Mouse (Mus musculus): Measurements from ENCODE around the gene Acsl5. TPM values are rescaled to one million over a fixed set of nuclear protein-coding genes. Genes with fewer than 3 reads are reported as not detected.

The Acsl5 gene
- 11.1 and 30.6 TPM in 2 replicates for polyA plus RNA-seq (2012; rRNA removed; ENCODE audit: low replicate concordance)

DNA sequence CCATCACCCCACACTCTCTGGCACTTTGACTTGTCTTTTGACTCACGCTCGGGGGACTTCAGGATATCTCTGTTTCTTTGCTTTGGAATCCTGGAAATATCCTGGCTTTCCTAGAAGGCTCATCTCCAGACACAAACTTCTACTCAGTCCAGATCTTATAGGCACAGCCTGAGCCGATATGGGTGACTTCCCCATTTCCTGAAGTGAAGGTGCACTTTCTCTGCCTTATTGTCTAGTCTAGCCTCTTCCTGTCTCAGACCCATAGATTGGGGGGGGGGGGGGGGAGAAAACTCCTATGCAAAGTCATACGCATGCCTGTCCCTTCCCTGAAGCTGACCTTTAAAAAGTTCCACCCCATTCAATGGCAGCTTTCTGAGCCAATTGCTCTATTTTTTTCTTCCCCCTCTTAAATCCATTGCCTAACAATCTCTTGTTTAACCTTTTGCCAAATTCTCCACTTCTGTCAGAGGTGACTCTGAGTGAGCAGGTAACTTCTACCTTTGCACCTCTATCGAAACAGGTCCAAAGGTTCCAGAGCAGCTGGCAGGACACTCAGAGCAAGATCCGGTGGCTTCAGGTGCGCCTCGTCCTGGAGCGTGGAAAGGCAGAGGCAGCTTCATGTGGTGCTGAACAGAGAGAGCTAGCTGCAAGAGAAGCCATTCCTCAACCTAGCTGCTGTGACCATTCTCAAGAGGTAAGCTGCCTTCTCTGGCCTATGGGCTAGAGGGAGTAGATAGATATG lies at the start of gene Acsl5:
Acsl5 (plus strand) TSS at position 556 of the 742 bp plus-strand sequence.

DNA sequence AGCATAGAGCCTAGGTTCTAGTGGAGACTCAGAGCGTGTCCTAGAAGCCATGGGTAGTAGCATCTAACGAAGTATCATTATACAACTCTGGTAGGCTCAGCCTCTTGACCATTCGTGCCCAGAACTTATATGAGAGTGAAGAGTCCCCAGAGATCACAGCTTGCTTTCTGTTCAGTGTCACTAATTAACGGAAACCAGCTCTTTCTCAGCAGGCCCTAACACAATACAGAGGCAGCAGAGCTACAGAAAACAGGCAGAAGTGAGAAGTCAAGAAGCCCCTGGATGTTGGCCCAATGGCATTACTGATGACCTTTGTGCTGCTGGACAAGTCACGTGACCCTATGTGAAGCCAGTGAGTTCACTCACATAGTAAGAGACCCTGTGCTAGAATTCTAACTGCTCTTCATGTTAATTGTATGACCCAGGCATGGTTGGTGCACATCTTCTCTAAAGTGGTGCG lies 10.5 kb upstream of the Acsl5 start, which contains the start of gene Gucy2g:
Gucy2g (minus strand) TSS at position 51 of the 460 bp plus-strand sequence.

DNA sequence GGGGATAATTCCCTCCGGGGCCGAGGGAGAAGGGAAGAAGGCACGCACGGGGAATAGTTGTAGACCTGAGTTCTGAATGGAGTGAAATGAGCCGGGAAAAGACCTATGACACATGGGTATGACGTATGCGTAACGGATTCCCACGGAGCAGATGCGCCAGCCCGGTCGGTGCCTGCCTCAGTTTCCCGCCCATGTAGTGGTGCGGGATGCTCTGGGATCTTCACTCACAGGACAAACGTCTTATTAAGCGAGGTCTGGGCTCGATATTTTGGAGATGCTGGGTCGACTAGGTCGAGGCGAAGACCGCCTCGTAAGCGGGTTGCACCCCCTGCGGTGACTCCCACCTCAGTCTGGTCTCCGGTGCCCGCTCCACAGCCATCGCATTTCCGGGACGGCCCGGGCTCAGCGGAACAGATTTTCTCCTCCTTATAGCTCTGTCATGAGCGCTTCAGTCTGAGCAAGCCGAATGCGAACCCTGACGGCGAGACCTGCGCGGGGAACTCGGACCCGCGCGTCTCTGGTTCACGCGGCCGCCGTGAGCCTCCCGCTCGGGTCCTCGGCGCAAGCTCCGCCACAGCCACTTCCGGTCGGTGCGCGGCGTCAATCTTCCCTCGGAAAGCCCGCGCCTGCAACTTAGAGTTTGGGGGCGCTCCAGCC lies 63.8 kb downstream of the Acsl5 start, which contains the start of gene Zdhhc6:
Zdhhc6 (minus strand) TSS at position 581 of the 657 bp plus-strand sequence.

DNA sequence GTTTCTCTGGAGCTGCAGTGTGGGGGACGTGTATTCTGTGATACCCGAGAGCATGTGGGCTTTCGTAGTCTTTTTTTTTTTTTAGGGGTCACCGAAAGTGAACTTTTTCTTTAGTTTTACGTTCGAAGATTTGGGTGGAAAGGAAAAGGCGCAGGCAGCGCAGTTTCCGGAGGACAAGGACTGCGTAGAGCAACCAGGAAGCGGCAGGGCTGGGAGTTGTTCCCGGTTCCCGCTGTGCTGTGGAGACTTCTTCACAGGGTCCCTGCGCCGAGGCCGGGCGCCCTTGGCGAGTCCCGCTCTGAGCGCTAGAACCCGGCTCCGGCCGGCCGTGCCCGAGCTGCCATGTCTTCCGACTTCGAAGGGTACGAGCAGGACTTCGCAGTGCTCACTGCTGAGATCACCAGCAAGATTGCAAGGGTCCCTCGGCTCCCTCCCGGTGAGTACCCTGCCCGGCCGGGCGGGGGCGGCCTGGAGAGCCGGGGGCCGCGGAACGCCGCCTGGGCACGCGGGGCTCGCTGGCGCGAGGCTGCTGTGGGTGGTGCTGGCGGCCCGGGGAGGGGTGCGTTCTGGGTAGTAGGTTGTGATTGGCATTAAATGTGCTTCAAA lies 64.5 kb downstream of the Acsl5 start, which contains the start of gene Vti1a:
Vti1a (plus strand) TSS at position 187 of the 606 bp plus-strand sequence.

Other genes with a start within 250 kb of the Acsl5 start
- 126 and 218 TPM in 2 replicates for gene Gpam, start 124.7 kb upstream of the Acsl5 start, polyA plus RNA-seq (2012; rRNA removed; ENCODE audit: low replicate concordance)
- gene Tectb, start 71.2 kb upstream of the Acsl5 start, polyA plus RNA-seq (2012; rRNA removed; ENCODE audit: low replicate concordance) = 0.50 TPM in 1 of 2 replicates, not detected in the other
- 0.20 and 0.30 TPM in 2 replicates for gene Gucy2g, start 10.7 kb upstream of the Acsl5 start, polyA plus RNA-seq (2012; rRNA removed; ENCODE audit: low replicate concordance)
- 6.6 and 15.3 TPM in 2 replicates for gene Zdhhc6, start 64.1 kb downstream of the Acsl5 start, polyA plus RNA-seq (2012; rRNA removed; ENCODE audit: low replicate concordance)
- 12.6 and 14.3 TPM in 2 replicates for gene Vti1a, start 64.4 kb downstream of the Acsl5 start, polyA plus RNA-seq (2012; rRNA removed; ENCODE audit: low replicate concordance)